Comparison of ENCODE assay signal across 14 mouse cellular contexts in genomic region chr15:62334256-62335009, GRCm38 (mm10).
DNase-seq lines count a peak whose midpoint lies in the region; ATAC-seq and TF ChIP-seq lines count a peak whose summit lies in the region.
"Had no signal": no experiment of that assay in that cellular context is flagged by ENCODE, and none has a peak within 500 bp of the region (broad histone marks: within the 10 kb centered on the region; RNA-seq: fewer than 3 reads in every experiment).

No protein-coding gene starts in this region.

- 55% methylated on average over 4 of the region's 4 CpGs for WGBS in heart, adult 2 months
- WGBS in lung, postnatal 0 days: 87% methylated on average over 4 of the region's 4 CpGs
- 95% methylated on average over 4 of the region's 4 CpGs for WGBS in forebrain, embryonic 15.5 days

- H3K27me3 ChIP-seq in heart, adult 2 months (ENCODE audit: control insufficient read depth, insufficient read depth, low read length): no peaks in the 10 kb centered on the region
- H3K27me3 ChIP-seq in lung, postnatal 0 days (replicated peaks; ENCODE audit: insufficient read depth, low read length): no peaks in the 10 kb centered on the region
- no peaks in the 10 kb centered on the region for H3K27me3 ChIP-seq in myocyte (ENCODE audit: control insufficient read depth, insufficient read depth, insufficient read length)
- H3K27me3 ChIP-seq in forebrain, embryonic 15.5 days: no peaks in the 10 kb centered on the region
- H3K27me3 ChIP-seq: embryonic facial prominence, embryonic 13.5 days; forebrain, embryonic 12.5 days had no signal

- ATAC-seq in lung, postnatal 0 days: no peak
- no peak for ATAC-seq in forebrain, embryonic 15.5 days (replicated peaks)
- ATAC-seq: inflammation-experienced regulatory T-cells, adult 6 months had no signal

- no peak overlapping the region for H3K4me3 ChIP-seq in heart, adult 2 months
- no peak overlapping the region for H3K4me3 ChIP-seq in lung, postnatal 0 days (ENCODE audit: low read depth, low read length)
- no peak overlapping the region for H3K4me3 ChIP-seq in myocyte
- H3K4me3 ChIP-seq in forebrain, embryonic 15.5 days: no peak overlapping the region
- H3K4me3 ChIP-seq: embryonic facial prominence, embryonic 13.5 days; forebrain, embryonic 12.5 days had no signal

- H3K9me3 ChIP-seq in lung, postnatal 0 days (ENCODE audit: low read length): no peaks in the 10 kb centered on the region
- H3K9me3 ChIP-seq in forebrain, embryonic 15.5 days: no peaks in the 10 kb centered on the region
- H3K9me3 ChIP-seq: embryonic facial prominence, embryonic 13.5 days; forebrain, embryonic 12.5 days had no signal

- H3K27ac ChIP-seq in heart, adult 2 months: peak overlapping the region; percentile 11; the same call in 1 of the 2 replicates
- no peak overlapping the region for H3K27ac ChIP-seq in lung, postnatal 0 days (ENCODE audit: low read length)
- no peak overlapping the region for H3K27ac ChIP-seq in forebrain, embryonic 15.5 days (replicated peaks)
- H3K27ac ChIP-seq: embryonic facial prominence, embryonic 13.5 days; forebrain, embryonic 12.5 days; kidney, postnatal 0 days had no signal

- H3K4me2 ChIP-seq in lung, postnatal 0 days (replicated peaks; ENCODE audit: low read depth, low read length): no peak overlapping the region
- H3K4me2 ChIP-seq in myocyte (ENCODE audit: low read depth): peak overlapping the region; percentile 4
- no peak overlapping the region for H3K4me2 ChIP-seq in forebrain, embryonic 15.5 days (replicated peaks)
- H3K4me2 ChIP-seq: embryonic facial prominence, embryonic 13.5 days; forebrain, embryonic 12.5 days had no signal

- DNase-seq in heart, adult 2 months: no peak
- no peak for DNase-seq in heart, postnatal 14 days
- DNase-seq in lung, postnatal 0 days (ENCODE audit: low spot score): no peak
- DNase-seq in lung, postnatal 10 days: no peak
- DNase-seq in NIH3T3 (ENCODE audit: low read depth): peak; percentile 82
- DNase-seq in thymus, postnatal 25 days: no peak
- DNase-seq: adrenal gland, postnatal 36 days; thymus, postnatal 14 days had no signal

- H3ac ChIP-seq in myocyte (ENCODE audit: control insufficient read depth, insufficient read length): no peak overlapping the region

- no peak overlapping the region for H3K9ac ChIP-seq in heart, adult 2 months (ENCODE audit: low read depth, low read length)
- H3K9ac ChIP-seq in lung, postnatal 0 days (replicated peaks; ENCODE audit: low read depth): no peak overlapping the region
- H3K9ac ChIP-seq in forebrain, embryonic 15.5 days (replicated peaks): no peak overlapping the region
- H3K9ac ChIP-seq: embryonic facial prominence, embryonic 13.5 days; forebrain, embryonic 12.5 days had no signal

- no peak for TF ChIP-seq EP300 in heart, adult 2 months (IDR thresholded peaks at IDR 0.05; ENCODE audit: insufficient read depth, low read depth, low read length)
- TF ChIP-seq EP300 in lung, postnatal 0 days (IDR thresholded peaks at IDR 0.05): no peak

- no peaks in the 10 kb centered on the region for H3K79me2 ChIP-seq in heart, adult 2 months (replicated peaks; ENCODE audit: control insufficient read depth, insufficient read depth, low read length)
- no peaks in the 10 kb centered on the region for H3K79me2 ChIP-seq in myocyte (ENCODE audit: control insufficient read depth, insufficient read depth)

- peak; percentile 54 for TF ChIP-seq CTCF in heart, adult 2 months (IDR thresholded peaks at IDR 0.05)
- TF ChIP-seq CTCF in lung, postnatal 0 days (IDR thresholded peaks at IDR 0.05): 0 out of 2 replicates have a peak, but pooled peaks have one; percentile 14

- intact Hi-C loops in heart, adult 2 months (cut with DNase I): loop anchor here (1.0 kb wide), 1 partner anchor 347 kb away; no protein-coding TSS in a partner anchor
- intact Hi-C loops in heart, postnatal 14 days (cut with DNase I): no loop called here

- peaks cover 3% of the 10 kb centered on the region; the same call in 1 of the 2 replicates for H3K4me1 ChIP-seq in heart, adult 2 months (ENCODE audit: control insufficient read depth, insufficient read depth, low read length)
- no peaks in the 10 kb centered on the region for H3K4me1 ChIP-seq in lung, postnatal 0 days (ENCODE audit: insufficient read depth, low read depth, low read length)
- H3K4me1 ChIP-seq in forebrain, embryonic 15.5 days: no peaks in the 10 kb centered on the region
- H3K4me1 ChIP-seq: embryonic facial prominence, embryonic 13.5 days; forebrain, embryonic 12.5 days had no signal

- no peak for TF ChIP-seq POLR2A in heart, adult 2 months (IDR thresholded peaks at IDR 0.05; ENCODE audit: insufficient read depth, low read depth, low read length)
- no peak for TF ChIP-seq POLR2A in myocyte (IDR thresholded peaks at IDR 0.05; ENCODE audit: insufficient read length, low read depth)

- H3K36me3 ChIP-seq in heart, adult 2 months (ENCODE audit: control insufficient read depth, insufficient read depth, low read length): no peaks in the 10 kb centered on the region
- no peaks in the 10 kb centered on the region for H3K36me3 ChIP-seq in lung, postnatal 0 days (ENCODE audit: insufficient read depth, low read length)
- no peaks in the 10 kb centered on the region for H3K36me3 ChIP-seq in myocyte (ENCODE audit: control insufficient read depth, insufficient read depth)
- no peaks in the 10 kb centered on the region for H3K36me3 ChIP-seq in forebrain, embryonic 15.5 days
- H3K36me3 ChIP-seq: embryonic facial prominence, embryonic 13.5 days; forebrain, embryonic 12.5 days had no signal

TF ChIP-seq in myocyte, 11 proteins besides CTCF, POLR2A, EP300 and RAD21:
- TF ChIP-seq CEBPB (IDR thresholded peaks at IDR 0.05; ENCODE audit: insufficient read depth, poor library complexity, severe bottlenecking) (peak; percentile 86), USF1 (IDR thresholded peaks at IDR 0.05; ENCODE audit: low read depth) (no peak)
